Mouse (Mus musculus) hindbrain, embryonic 11.5 days (tissue): ENCODE data around the gene Fhad1. TPM values are rescaled to one million over a fixed set of nuclear protein-coding genes. Genes with fewer than 3 reads are reported as not detected.

Experiments used
- ATAC-seq: fragments of 200-750 bp; cut with Nextera tagmentation; 2 replicates; pipeline ENCODE4 v1.8.0; 2017; ENCODE audit warnings: mild to moderate bottlenecking, moderate TSS enrichment, moderate library complexity; ENCODE audit not compliant: low FRiP score
- DNase-seq: peaks from one replicate; pipeline ENCODE4 v3.0.0-alpha.2; 2015; ENCODE audit warnings: low spot score
- H3K27ac ChIP-seq: fragments of 300-500 bp; sonication (generic); 2 replicates; pipeline ENCODE4 v1.5.1; 2014; ENCODE audit warnings: mild to moderate bottlenecking, low read depth, low read length
- H3K27me3 ChIP-seq: fragments of 300-500 bp; sonication (generic); 2 replicates; pipeline ENCODE4 v1.6.1; 2014; ENCODE audit warnings: mild to moderate bottlenecking, low read length, moderate library complexity, mixed read lengths; ENCODE audit not compliant: control insufficient read depth, insufficient read depth
- H3K36me3 ChIP-seq: fragments of 300-500 bp; sonication (generic); 2 replicates; pipeline ENCODE4 v1.6.1; 2014; ENCODE audit warnings: mild to moderate bottlenecking, low read length, moderate library complexity, mixed read lengths; ENCODE audit not compliant: control insufficient read depth, insufficient read depth
- H3K4me1 ChIP-seq: fragments of 300-500 bp; sonication (generic); replicated peaks from 2 replicates; pipeline ENCODE4 v1.6.1; 2014; ENCODE audit warnings: low read length, mixed read lengths; ENCODE audit not compliant: control insufficient read depth, insufficient read depth
- H3K4me2 ChIP-seq: fragments of 300-500 bp; sonication (generic); replicated peaks from 2 replicates; pipeline ENCODE4 v1.6.1; 2014; ENCODE audit warnings: mild to moderate bottlenecking, low read depth, low read length
- H3K4me3 ChIP-seq: fragments of 300-500 bp; sonication (generic); 2 replicates; pipeline ENCODE4 v1.5.1; 2014; ENCODE audit warnings: low read depth, low read length
- H3K9ac ChIP-seq: fragments of 300-500 bp; sonication (generic); 2 replicates; pipeline ENCODE4 v1.6.1; 2014; ENCODE audit warnings: low read depth, low read length
- H3K9me3 ChIP-seq: fragments of 300-500 bp; sonication (generic); 2 replicates; pipeline ENCODE4 v1.6.1; 2016; ENCODE audit warnings: low read length; ENCODE audit not compliant: control insufficient read depth
- WGBS: fragments of 180-500 bp; shearing (Covaris S2); extraction: QIAGEN DNeasy Blood & Tissue Kit; methylation state at CpG from one replicate; pipeline ENCODE4 v1.1.7; 2014; 5-methylcytosine and 5-hydroxymethylcytosine counted together
- polyA plus RNA-seq: library from polyadenylated mRNA; unstranded; fragments of >200 nt; fragmentation: Nextera tagmentation; extraction: Ambion mirVana; gene quantifications from 2 replicates; pipeline ENCODE4 v1.2.1, GENCODE M21; 2014

The Fhad1 gene
- polyA plus RNA-seq, 1 experiment from 2014 or later, result 3.5 TPM

GRCm38 (mm10) chr4:141865006-141865405 is 149.9 kb downstream of the Fhad1 start:
- Histone ChIP-seq H3K4me2 (no peak overlapping the region), H3K27ac (no peak overlapping the region), H3K4me3 (no peak overlapping the region), H3K4me1 (peaks cover 3% of the 10 kb centered on the region; the same call in 1 of the 2 replicates), H3K9ac (no peak overlapping the region), H3K9me3 (no peaks in the 10 kb centered on the region), H3K36me3 (no peaks in the 10 kb centered on the region), H3K27me3 (no peaks in the 10 kb centered on the region)
- DNase-seq (no peak), ATAC-seq (no peak)
- 93% methylated on average over 5 of the region's 5 CpGs for WGBS

GRCm38 (mm10) chr4:141864506-141864905 is 150.4 kb downstream of the Fhad1 start:
- ATAC-seq (no peak), DNase-seq (no peak)
- H3K4me2 ChIP-seq, result no peak overlapping the region
- peaks cover 3% of the 10 kb centered on the region; the same call in 1 of the 2 replicates for H3K4me1 ChIP-seq
- no peak overlapping the region for H3K4me3 ChIP-seq
- H3K9me3 ChIP-seq, result no peaks in the 10 kb centered on the region
- H3K9ac ChIP-seq, result no peak overlapping the region
- H3K36me3 ChIP-seq, result no peaks in the 10 kb centered on the region
- no peaks in the 10 kb centered on the region for H3K27me3 ChIP-seq
- 89% methylated on average over 8 of the region's 8 CpGs for WGBS
- no peak overlapping the region for H3K27ac ChIP-seq

GRCm38 (mm10) chr4:141863726-141864280 is 151.1 kb downstream of the Fhad1 start:
- no peak overlapping the region for H3K9ac ChIP-seq
- DNase-seq, result no peak
- H3K36me3 ChIP-seq, result no peaks in the 10 kb centered on the region
- H3K4me2 ChIP-seq, result no peak overlapping the region
- H3K4me1 ChIP-seq, result peaks cover 3% of the 10 kb centered on the region; the same call in 1 of the 2 replicates
- ATAC-seq, result no peak
- H3K27me3 ChIP-seq, result no peaks in the 10 kb centered on the region
- no peaks in the 10 kb centered on the region for H3K9me3 ChIP-seq
- H3K4me3 ChIP-seq, result no peak overlapping the region
- whole genome bisulfite sequencing, result 89% methylated on average over 7 of the region's 7 CpGs
- no peak overlapping the region for H3K27ac ChIP-seq

GRCm38 (mm10) chr4:141862867-141863266 is 152.0 kb downstream of the Fhad1 start:
- 79% methylated on average over 5 of the region's 5 CpGs for WGBS
- DNase-seq, result no peak
- no peak for ATAC-seq
- Histone ChIP-seq H3K4me2 (no peak overlapping the region), H3K4me1 (peaks cover 3% of the 10 kb centered on the region; the same call in 1 of the 2 replicates), H3K27ac (no peak overlapping the region), H3K36me3 (no peaks in the 10 kb centered on the region), H3K4me3 (no peak overlapping the region), H3K27me3 (no peaks in the 10 kb centered on the region), H3K9ac (no peak overlapping the region), H3K9me3 (no peaks in the 10 kb centered on the region)

- H3K27me3 ChIP-seq, result no peaks in the 10 kb centered on the region
- WGBS, result 90% methylated on average over 17 of the region's 17 CpGs
- no peaks in the 10 kb centered on the region for H3K9me3 ChIP-seq
- H3K9ac ChIP-seq, result no peak overlapping the region
- H3K4me2 ChIP-seq, result no peak overlapping the region
- ATAC-seq (no peak), DNase-seq (no peak)
- H3K4me1 ChIP-seq, result no peaks in the 10 kb centered on the region
- no peak overlapping the region for H3K27ac ChIP-seq
- H3K36me3 ChIP-seq, result no peaks in the 10 kb centered on the region
- H3K4me3 ChIP-seq, result no peak overlapping the region
These were observed 153.1 kb downstream of the Fhad1 start for GRCm38 (mm10) chr4:141861591-141862295.

- Histone ChIP-seq H3K9me3 (no peaks in the 10 kb centered on the region), H3K36me3 (no peaks in the 10 kb centered on the region), H3K4me2 (no peak overlapping the region), H3K9ac (no peak overlapping the region), H3K4me1 (no peaks in the 10 kb centered on the region), H3K4me3 (no peak overlapping the region), H3K27me3 (no peaks in the 10 kb centered on the region), H3K27ac (no peak overlapping the region)
- DNase-seq (no peak), ATAC-seq (no peak)
- WGBS, result 73% methylated on average over 19 of the region's 19 CpGs
These were observed 154.5 kb downstream of the Fhad1 start for GRCm38 (mm10) chr4:141860246-141860841.

- no peaks in the 10 kb centered on the region for H3K27me3 ChIP-seq
- no peaks in the 10 kb centered on the region for H3K4me1 ChIP-seq
- DNase-seq, result no peak
- no peaks in the 10 kb centered on the region for H3K36me3 ChIP-seq
- H3K27ac ChIP-seq, result no peak overlapping the region
- no peaks in the 10 kb centered on the region for H3K9me3 ChIP-seq
- no peak overlapping the region for H3K9ac ChIP-seq
- no peak overlapping the region for H3K4me2 ChIP-seq
- H3K4me3 ChIP-seq, result no peak overlapping the region
- WGBS, result 93% methylated on average over 14 of the region's 14 CpGs
- no peak for ATAC-seq
These were observed 155.5 kb downstream of the Fhad1 start for GRCm38 (mm10) chr4:141859351-141859750.

- H3K36me3 ChIP-seq, result no peaks in the 10 kb centered on the region
These were observed 156.4 kb downstream of the Fhad1 start for GRCm38 (mm10) chr4:141858501-141858900.

More at GRCm38 (mm10) chr4:141858501-141858900, 156.4 kb downstream of the Fhad1 start:
- H3K27ac ChIP-seq, result no peak overlapping the region
- WGBS, result 94% methylated on average over 20 of the region's 20 CpGs
- H3K4me1 ChIP-seq, result no peaks in the 10 kb centered on the region
- no peaks in the 10 kb centered on the region for H3K27me3 ChIP-seq
- H3K4me2 ChIP-seq, result no peak overlapping the region
- H3K9ac ChIP-seq, result no peak overlapping the region
- H3K9me3 ChIP-seq, result no peaks in the 10 kb centered on the region
- DNase-seq, result no peak
- ATAC-seq, result no peak
- no peak overlapping the region for H3K4me3 ChIP-seq
